Mouse (Mus musculus): ENCODE data around the gene Sort1.

DNA sequence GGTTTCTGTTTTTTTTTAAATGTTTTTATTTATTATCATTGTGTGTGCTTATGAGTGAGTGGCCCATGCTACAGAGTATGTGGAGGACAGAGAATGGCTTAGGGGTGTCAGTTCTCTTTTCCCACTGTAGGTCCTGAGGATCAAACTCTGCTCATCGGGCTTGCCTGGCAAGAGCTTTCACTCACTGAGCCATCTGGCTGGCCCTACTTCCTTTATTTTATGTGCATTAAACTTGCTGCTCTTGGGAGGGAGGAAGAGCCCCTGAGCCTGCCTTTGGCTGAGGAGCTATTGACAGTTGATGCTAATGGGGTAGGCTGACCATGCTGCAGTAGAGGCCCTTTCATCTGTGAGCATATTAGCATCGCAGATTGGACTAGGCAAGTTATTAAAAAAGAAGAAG is 37.0 kb upstream of the Sort1 start:
- no peak for TF ChIP-seq CTCF (IDR thresholded peaks at IDR 0.05; ENCODE audit: borderline replicate concordance, control insufficient read depth, extremely low read depth, insufficient read depth, low read length, poor library complexity)
- no peak for TF ChIP-seq POLR2A (IDR thresholded peaks at IDR 0.05; ENCODE audit: control insufficient read depth, extremely low read depth, insufficient read depth, low read length, poor library complexity)

All from thymus, adult 2 months (tissue).